7 mouse cellular contexts compared by ENCODE assay signal in the genomic region with DNA sequence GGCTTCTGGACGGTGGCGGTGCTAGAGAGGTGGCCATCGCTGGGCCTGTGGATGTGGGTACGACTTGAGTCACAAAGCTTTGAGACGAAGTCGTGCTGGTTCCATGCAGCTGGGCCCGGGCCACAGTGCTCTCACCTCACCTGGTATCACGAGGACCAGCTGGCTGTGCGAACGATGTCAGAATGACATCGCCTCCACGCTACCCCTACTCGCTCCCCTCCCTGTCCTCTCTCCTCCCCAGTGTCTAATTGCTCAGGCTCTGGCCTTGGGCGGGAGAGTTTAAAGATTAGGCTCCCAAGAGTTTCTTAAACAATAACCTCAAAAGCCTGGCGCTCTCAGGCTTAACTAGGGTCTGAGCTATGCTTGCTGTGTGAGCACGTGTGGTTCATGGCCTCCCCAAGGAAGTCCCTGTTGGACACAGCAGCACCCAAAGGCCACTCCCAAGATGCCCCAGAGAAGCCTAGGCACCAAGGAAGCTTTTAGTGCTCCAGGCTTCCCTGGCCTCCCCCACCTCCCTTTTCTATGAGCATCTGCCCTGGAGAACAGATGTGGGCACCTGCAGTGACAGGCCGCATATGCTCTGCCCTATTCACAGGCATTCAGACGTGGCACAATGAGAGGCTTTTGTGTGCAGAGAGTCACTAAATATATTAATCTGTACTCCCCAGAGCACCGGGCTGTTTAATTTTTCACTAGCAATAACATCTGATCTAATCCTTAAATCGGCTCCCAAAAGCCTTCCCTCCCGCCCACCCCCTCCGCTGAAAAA. TPM values are rescaled to one million over a fixed set of nuclear protein-coding genes. Genes with fewer than 3 reads are reported as not detected.
DNase-seq lines count a peak whose midpoint lies in the region; ATAC-seq lines count a peak whose summit lies in the region.

No protein-coding gene starts in this region.

- DNase-seq in lung, postnatal 25 days (ENCODE audit: low spot score), result no peak
- peak; percentile 32 for DNase-seq in liver, embryonic 11.5 days (ENCODE audit: low spot score)
- DNase-seq in cerebellum, postnatal 10 days, result no peak
- DNase-seq in adrenal gland, adult 2 months, result no peak

- no peaks in the 10 kb centered on the region for H3K9me3 ChIP-seq in lung, embryonic 16.5 days (ENCODE audit: control insufficient read depth, low read length)
- no peaks in the 10 kb centered on the region for H3K9me3 ChIP-seq in forebrain, embryonic 13.5 days (replicated peaks)
- H3K9me3 ChIP-seq in liver, embryonic 11.5 days (ENCODE audit: control insufficient read depth, low read length), result no peaks in the 10 kb centered on the region
- no peaks in the 10 kb centered on the region for H3K9me3 ChIP-seq in stomach, embryonic 14.5 days (ENCODE audit: control insufficient read depth, low read depth, low read length)

- peak overlapping the region; percentile 50 for H3K4me3 ChIP-seq in lung, embryonic 16.5 days (ENCODE audit: low read length)
- peak overlapping the region; percentile 44 for H3K4me3 ChIP-seq in forebrain, embryonic 13.5 days
- peak overlapping the region; percentile 42 for H3K4me3 ChIP-seq in liver, embryonic 11.5 days (ENCODE audit: low read depth, low read length)
- peak overlapping the region; percentile 33 for H3K4me3 ChIP-seq in stomach, embryonic 14.5 days (ENCODE audit: low read depth, low read length)

- no peak overlapping the region for H3K27ac ChIP-seq in lung, embryonic 16.5 days (ENCODE audit: low read length)
- H3K27ac ChIP-seq in forebrain, embryonic 13.5 days, result peak overlapping the region; percentile 87
- no peak overlapping the region for H3K27ac ChIP-seq in liver, embryonic 11.5 days (ENCODE audit: low read depth, low read length)
- peak overlapping the region; percentile 11; the same call in 1 of the 2 replicates for H3K27ac ChIP-seq in stomach, embryonic 14.5 days (ENCODE audit: low read length)

- H3K36me3 ChIP-seq in lung, embryonic 16.5 days (ENCODE audit: control insufficient read depth, insufficient read depth, low read length), result no peaks in the 10 kb centered on the region
- no peaks in the 10 kb centered on the region for H3K36me3 ChIP-seq in forebrain, embryonic 13.5 days (ENCODE audit: poor library complexity, severe bottlenecking)
- H3K36me3 ChIP-seq in liver, embryonic 11.5 days (ENCODE audit: control insufficient read depth, insufficient read depth, low read length), result no peaks in the 10 kb centered on the region
- no peaks in the 10 kb centered on the region for H3K36me3 ChIP-seq in stomach, embryonic 14.5 days (ENCODE audit: control insufficient read depth, insufficient read depth, low read length)

- peaks cover 54% of the 10 kb centered on the region for H3K27me3 ChIP-seq in lung, embryonic 16.5 days (ENCODE audit: control insufficient read depth, insufficient read depth, low read depth, low read length)
- no peaks in the 10 kb centered on the region for H3K27me3 ChIP-seq in forebrain, embryonic 13.5 days
- H3K27me3 ChIP-seq in liver, embryonic 11.5 days (replicated peaks; ENCODE audit: control insufficient read depth, insufficient read depth, low read length), result peaks cover 68% of the 10 kb centered on the region
- H3K27me3 ChIP-seq in stomach, embryonic 14.5 days (ENCODE audit: control insufficient read depth, insufficient read depth, low read length), result no peaks in the 10 kb centered on the region

- H3K9ac ChIP-seq in lung, embryonic 16.5 days (ENCODE audit: low read length), result peak overlapping the region; percentile 59
- H3K9ac ChIP-seq in forebrain, embryonic 13.5 days, result peak overlapping the region; percentile 64
- H3K9ac ChIP-seq in liver, embryonic 11.5 days (ENCODE audit: low read depth, low read length), result no peak overlapping the region
- no peak overlapping the region; the same call in 1 of the 2 replicates for H3K9ac ChIP-seq in stomach, embryonic 14.5 days (replicated peaks; ENCODE audit: low read depth, low read length)

- peak overlapping the region; percentile 80 for H3K4me2 ChIP-seq in lung, embryonic 16.5 days (ENCODE audit: low read depth, low read length)
- peak overlapping the region; percentile 89 for H3K4me2 ChIP-seq in forebrain, embryonic 13.5 days
- H3K4me2 ChIP-seq in liver, embryonic 11.5 days, result peak overlapping the region; percentile 69
- peak overlapping the region; percentile 58 for H3K4me2 ChIP-seq in stomach, embryonic 14.5 days (replicated peaks; ENCODE audit: low read depth, low read length)

- 16% methylated on average over 22 of the region's 22 CpGs for WGBS in lung, embryonic 16.5 days
- 1% methylated on average over 22 of the region's 22 CpGs for whole genome bisulfite sequencing in forebrain, embryonic 13.5 days
- WGBS in liver, embryonic 11.5 days, result 10% methylated on average over 22 of the region's 22 CpGs
- WGBS in stomach, embryonic 14.5 days, result 10% methylated on average over 22 of the region's 22 CpGs

- peaks cover 11% of the 10 kb centered on the region for H3K4me1 ChIP-seq in lung, embryonic 16.5 days (replicated peaks; ENCODE audit: control insufficient read depth, insufficient read depth, low read length)
- H3K4me1 ChIP-seq in forebrain, embryonic 13.5 days, result peaks cover 59% of the 10 kb centered on the region
- H3K4me1 ChIP-seq in liver, embryonic 11.5 days (replicated peaks; ENCODE audit: control insufficient read depth, insufficient read depth, low read length), result peaks cover 6% of the 10 kb centered on the region; the same call in 1 of the 2 replicates
- peaks cover 31% of the 10 kb centered on the region for H3K4me1 ChIP-seq in stomach, embryonic 14.5 days (ENCODE audit: control insufficient read depth, insufficient read depth, low read length)

- no peak for ATAC-seq in lung, embryonic 16.5 days (ENCODE audit: low read depth)
- peak; percentile 16 for ATAC-seq in forebrain, embryonic 13.5 days
- no peak for ATAC-seq in liver, embryonic 11.5 days (replicated peaks; ENCODE audit: low FRiP score)
- peak; percentile 10; the same call in 1 of the 2 replicates for ATAC-seq in stomach, embryonic 14.5 days (ENCODE audit: insufficient number of reproducible peaks, insufficient read depth, low FRiP score, low read depth)

RNA-seq across cellular contexts. Expression of a gene that starts 4.6 kb away (rescaled TPM):
- 4.4 and 7.1 TPM in 2 replicates for polyA plus RNA-seq in lung, embryonic 16.5 days (2015; fragmentation: Nextera tagmentation; extraction: Ambion mirVana)
- 57.4 and 65.5 TPM in 2 replicates for polyA plus RNA-seq in forebrain, embryonic 13.5 days (2015; fragmentation: Nextera tagmentation; extraction: Ambion mirVana)
- 2.2 and 2.3 TPM in 2 replicates for polyA plus RNA-seq in liver, embryonic 11.5 days (2014; fragmentation: Nextera tagmentation; extraction: Ambion mirVana)
- polyA plus RNA-seq in stomach, embryonic 14.5 days (2014; fragmentation: Nextera tagmentation; extraction: Ambion mirVana), result 12.9 and 13.5 TPM in 2 replicates
- total RNA-seq in adrenal gland, adult 2 months (2021), result 1 to 10 TPM; 4.2 to 4.6 TPM
- 9.8 and 12.6 TPM in 2 replicates for polyA plus RNA-seq in adrenal gland, adult 2 months (2012; rRNA removed)

RNA-seq across cellular contexts. Expression of a gene that starts 14.7 kb away (rescaled TPM):
- 26.1 and 27.4 TPM in 2 replicates for polyA plus RNA-seq in lung, embryonic 16.5 days (2015; fragmentation: Nextera tagmentation; extraction: Ambion mirVana)
- polyA plus RNA-seq in forebrain, embryonic 13.5 days (2015; fragmentation: Nextera tagmentation; extraction: Ambion mirVana), result 37.1 and 42.2 TPM in 2 replicates
- polyA plus RNA-seq in liver, embryonic 11.5 days (2014; fragmentation: Nextera tagmentation; extraction: Ambion mirVana), result 13.0 and 15.3 TPM in 2 replicates
- polyA plus RNA-seq in stomach, embryonic 14.5 days (2014; fragmentation: Nextera tagmentation; extraction: Ambion mirVana), result 30.3 and 30.7 TPM in 2 replicates
- 10 to 100 TPM; 19.8 to 21.8 TPM for total RNA-seq in adrenal gland, adult 2 months (2021)
- polyA plus RNA-seq in adrenal gland, adult 2 months (2012; rRNA removed), result 6.7 and 8.5 TPM in 2 replicates

Comparison
In these comparisons a context has a peak if more than half of its experiments do, and no peak if none do; other contexts are left out.
1. ATAC-seq: peak in forebrain, embryonic 13.5 days (single experiment) and stomach, embryonic 14.5 days (single experiment); none in lung, embryonic 16.5 days (single experiment) and liver, embryonic 11.5 days (single experiment).
2. H3K27ac ChIP-seq: peak in forebrain, embryonic 13.5 days (single experiment) and stomach, embryonic 14.5 days (single experiment); none in lung, embryonic 16.5 days (single experiment) and liver, embryonic 11.5 days (single experiment).
3. H3K9ac ChIP-seq: peak in lung, embryonic 16.5 days (single experiment) and forebrain, embryonic 13.5 days (single experiment); none in liver, embryonic 11.5 days (single experiment) and stomach, embryonic 14.5 days (single experiment).
4. Peak in every context shown above with its lines, with median percentiles within 50 percentile points of each other: H3K4me2 ChIP-seq and H3K4me3 ChIP-seq.